Mouse (Mus musculus) left cerebral cortex, postnatal 14 days (tissue): ENCODE results near the gene 4930544D05Rik. TPM values are rescaled to one million over a fixed set of nuclear protein-coding genes. Genes with fewer than 3 reads are reported as not detected.

Experiments used
- DNase-seq, 2 experiments: peaks; one replicate each; pipeline ENCODE4 v3.0.0; 2021 to 2022; ENCODE audit warnings: low spot score in 2 of 2, mixed read lengths in 1 of 2
- intact Hi-C: fragments of 180-260 bp; cut with DNase I; formaldehyde crosslinking; loops from one replicate; pipeline ENCODE4 v1.15.1; 2025
- total RNA-seq, 2 experiments: library from RNA; stranded (reverse); gene quantifications; 2 replicates each; pipeline ENCODE4 v1.2.3; 2021

The 4930544D05Rik gene
- total RNA-seq, 2 experiments from 2014 or later: 0.51 to 1.2 TPM

DNA sequence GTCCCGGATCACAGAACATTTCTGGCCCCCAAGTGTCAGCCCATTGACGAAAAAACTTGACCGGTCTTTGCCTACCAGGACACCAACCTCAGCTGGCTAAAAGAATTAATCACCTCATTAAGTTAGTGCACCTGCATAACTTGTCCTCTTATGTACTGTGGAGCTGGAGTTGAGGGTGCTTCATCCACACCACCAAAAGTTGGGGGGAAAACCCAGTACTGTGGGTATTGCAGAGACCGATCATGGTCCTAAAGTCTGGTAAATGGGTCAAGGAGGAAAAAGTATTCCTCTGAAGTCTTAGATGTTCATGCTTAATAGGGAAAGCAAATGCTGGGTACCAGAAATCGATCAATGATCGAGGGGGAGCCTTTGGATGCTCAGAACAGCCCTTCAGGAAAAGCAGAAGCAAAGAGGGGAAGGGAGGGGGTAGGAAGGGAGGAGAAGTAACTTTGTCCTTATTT lies 37.3 kb downstream of the 4930544D05Rik start:
- intact Hi-C loops: no loop called here
- no peak for DNase-seq

DNA sequence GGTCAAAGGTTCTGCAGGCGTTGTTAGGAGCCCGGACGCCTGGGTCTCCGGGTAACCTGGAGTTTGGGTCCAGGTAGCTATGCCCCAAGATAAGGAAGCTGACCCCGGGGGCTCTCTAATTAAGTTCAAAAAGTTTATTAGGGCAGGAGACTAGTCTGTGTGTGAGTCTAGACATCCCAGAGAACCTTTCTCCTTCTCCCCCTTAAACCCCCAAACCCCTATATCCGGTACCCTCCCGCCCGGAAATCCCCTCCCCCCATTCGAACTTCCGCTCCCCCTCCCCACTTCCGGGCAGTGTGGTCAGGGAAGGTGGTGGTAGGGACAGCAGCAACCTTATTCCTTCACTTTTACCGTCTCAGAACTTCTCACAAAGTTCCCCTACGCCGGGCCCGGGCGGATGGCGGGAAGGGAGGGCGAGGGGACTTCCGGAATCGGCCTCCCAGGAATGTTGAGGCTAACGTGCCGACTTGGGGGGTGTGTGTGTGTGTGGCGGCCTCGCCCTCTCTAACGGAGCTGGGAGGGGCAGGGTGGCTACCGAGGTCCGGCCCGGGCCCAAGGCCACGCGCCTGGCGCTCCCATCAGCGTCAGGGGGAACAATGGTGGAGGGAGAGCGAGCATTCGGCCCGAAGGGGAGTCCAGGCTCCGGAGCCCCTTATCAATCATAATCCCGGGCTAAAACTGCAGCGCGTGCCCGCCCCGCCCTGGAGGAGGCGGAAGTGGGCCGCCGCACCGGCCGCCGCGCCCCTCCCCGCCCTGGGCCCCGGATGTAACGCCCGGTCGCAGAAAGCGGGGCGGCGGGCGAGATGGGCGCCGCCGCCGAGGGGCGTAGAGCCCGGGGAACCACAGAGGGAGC lies 37.9 kb downstream of the 4930544D05Rik start:
- peak in 1 of 2 experiments; percentile 45 for DNase-seq
- intact Hi-C loops: loop anchor here (2.0 kb wide), 1 partner anchor 15 kb away; the partner anchor contains the start of gene Spag7

- DNase-seq: peak; percentile 68 to 69
- intact Hi-C loops: loop anchor here (2.0 kb wide), 1 partner anchor 14 kb away; the partner anchor contains the start of gene Spag7
Observed at GRCm38 (mm10) chr11:70654198-70654922, 38.7 kb downstream of the 4930544D05Rik start, which contains the start of gene Pfn1. Gene Pfn1 (minus strand): TSS chr11:70654644.

- intact Hi-C loops: loop anchor here (2.0 kb wide), 1 partner anchor 14 kb away; the partner anchor contains the start of gene Spag7
- DNase-seq: peak; percentile 56 to 76
Observed at GRCm38 (mm10) chr11:70654923-70655570, 39.4 kb downstream of the 4930544D05Rik start.

- DNase-seq: no peak
- intact Hi-C loops: loop anchor here (2.0 kb wide), 1 partner anchor 13 kb away; the partner anchor contains the start of gene Spag7
Observed at GRCm38 (mm10) chr11:70655571-70656455, 40.2 kb downstream of the 4930544D05Rik start.

GRCm38 (mm10) chr11:70656456-70656927 lies 40.8 kb downstream of the 4930544D05Rik start:
- intact Hi-C loops: no loop called here
- no peak for DNase-seq

GRCm38 (mm10) chr11:70656964-70657363 lies 41.3 kb downstream of the 4930544D05Rik start, which contains the start of gene Eno3:
Gene Eno3 (plus strand): TSS chr11:70657202.
- DNase-seq: no peak
- intact Hi-C loops: no loop called here

GRCm38 (mm10) chr11:70657573-70657972 lies 41.9 kb downstream of the 4930544D05Rik start:
- intact Hi-C loops: no loop called here
- no peak for DNase-seq

DNA sequence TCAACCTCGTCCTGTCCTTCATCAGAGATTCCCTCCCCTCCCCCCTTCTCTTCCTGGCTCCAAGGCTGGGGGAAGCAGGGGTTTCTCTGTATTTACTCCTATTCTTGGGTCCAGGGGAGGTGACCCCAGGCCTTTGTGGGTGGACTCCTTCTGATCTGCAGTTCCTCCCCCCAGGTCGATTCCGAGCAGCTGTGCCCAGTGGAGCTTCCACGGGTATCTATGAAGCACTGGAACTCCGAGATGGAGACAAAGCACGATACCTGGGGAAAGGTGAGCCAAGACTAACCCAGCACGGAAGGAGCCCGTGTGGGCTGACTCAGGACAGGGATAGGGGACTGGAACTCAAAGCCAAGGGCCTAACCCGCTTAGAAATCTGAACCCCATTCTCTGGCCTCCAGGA lies 42.3 kb downstream of the 4930544D05Rik start:
- intact Hi-C loops: no loop called here
- no peak for DNase-seq

GRCm38 (mm10) chr11:70658521-70658920 lies 42.9 kb downstream of the 4930544D05Rik start:
- intact Hi-C loops: no loop called here
- DNase-seq: no peak

DNA sequence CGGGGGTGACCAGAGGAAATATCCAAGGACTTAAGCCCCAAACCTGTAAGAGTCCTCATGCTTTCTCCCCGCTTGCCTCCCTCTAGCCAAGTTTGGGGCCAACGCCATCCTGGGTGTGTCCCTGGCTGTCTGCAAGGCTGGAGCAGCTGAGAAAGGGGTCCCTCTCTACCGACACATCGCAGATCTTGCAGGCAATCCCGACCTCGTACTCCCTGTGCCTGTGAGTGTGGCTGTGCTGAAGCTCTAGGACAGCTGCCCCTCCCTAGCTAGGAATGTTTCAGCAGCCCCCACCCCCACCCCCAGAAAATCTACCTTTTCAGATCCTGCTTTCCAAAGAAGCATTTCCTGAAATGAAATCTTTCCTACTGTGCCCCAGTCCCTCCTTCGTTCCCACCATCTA lies 43.3 kb downstream of the 4930544D05Rik start:
- DNase-seq: no peak
- intact Hi-C loops: no loop called here

DNA sequence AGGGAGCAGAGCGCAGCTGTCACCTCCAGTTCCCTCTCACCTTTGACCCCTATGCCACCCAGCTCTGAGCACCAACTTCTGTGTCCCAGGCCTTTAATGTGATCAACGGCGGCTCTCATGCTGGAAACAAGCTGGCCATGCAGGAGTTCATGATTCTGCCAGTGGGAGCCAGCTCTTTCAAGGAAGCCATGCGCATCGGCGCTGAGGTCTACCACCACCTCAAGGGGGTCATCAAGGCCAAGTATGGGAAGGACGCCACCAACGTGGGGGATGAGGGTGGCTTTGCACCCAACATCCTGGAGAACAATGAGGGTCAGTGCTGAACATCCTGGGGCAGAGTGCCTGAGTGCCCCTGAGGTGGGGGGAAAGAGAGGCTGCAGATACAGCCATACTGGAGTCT lies 44.9 kb downstream of the 4930544D05Rik start:
- DNase-seq: no peak
- intact Hi-C loops: no loop called here

DNA sequence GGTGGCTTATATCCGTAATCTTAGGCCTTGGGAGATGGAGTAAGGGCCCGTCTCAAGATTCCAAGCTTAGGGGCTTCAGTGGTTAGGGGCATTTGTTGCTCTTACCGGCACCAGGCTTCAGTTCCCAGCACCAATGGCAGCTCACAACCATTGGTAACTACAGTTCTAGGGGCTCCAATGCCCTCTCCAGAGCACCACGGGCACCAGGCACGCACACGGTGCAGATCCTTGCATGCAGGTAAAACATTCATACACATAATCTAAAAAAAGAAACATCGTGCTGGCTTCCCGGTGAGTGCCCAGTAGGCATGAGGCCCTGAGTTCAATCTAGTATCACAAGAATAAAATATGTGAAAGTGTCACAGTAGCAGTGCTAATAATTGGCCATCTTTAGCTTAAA lies 47.5 kb downstream of the 4930544D05Rik start:
- intact Hi-C loops: no loop called here
- no peak for DNase-seq

GRCm38 (mm10) chr11:70663957-70664356 lies 48.3 kb downstream of the 4930544D05Rik start:
- DNase-seq: no peak
- intact Hi-C loops: no loop called here

GRCm38 (mm10) chr11:70664741-70665140 lies 49.1 kb downstream of the 4930544D05Rik start:
- DNase-seq: no peak
- intact Hi-C loops: no loop called here
